Mouse (Mus musculus) layer of hippocampus, adult 11-12 months (tissue): Measurements from ENCODE around the gene Ampd3.

Experiments used
- DNase-seq: peaks from one replicate; pipeline ENCODE4 v3.0.0; 2022; ENCODE audit warnings: low spot score

The Ampd3 gene

DNA sequence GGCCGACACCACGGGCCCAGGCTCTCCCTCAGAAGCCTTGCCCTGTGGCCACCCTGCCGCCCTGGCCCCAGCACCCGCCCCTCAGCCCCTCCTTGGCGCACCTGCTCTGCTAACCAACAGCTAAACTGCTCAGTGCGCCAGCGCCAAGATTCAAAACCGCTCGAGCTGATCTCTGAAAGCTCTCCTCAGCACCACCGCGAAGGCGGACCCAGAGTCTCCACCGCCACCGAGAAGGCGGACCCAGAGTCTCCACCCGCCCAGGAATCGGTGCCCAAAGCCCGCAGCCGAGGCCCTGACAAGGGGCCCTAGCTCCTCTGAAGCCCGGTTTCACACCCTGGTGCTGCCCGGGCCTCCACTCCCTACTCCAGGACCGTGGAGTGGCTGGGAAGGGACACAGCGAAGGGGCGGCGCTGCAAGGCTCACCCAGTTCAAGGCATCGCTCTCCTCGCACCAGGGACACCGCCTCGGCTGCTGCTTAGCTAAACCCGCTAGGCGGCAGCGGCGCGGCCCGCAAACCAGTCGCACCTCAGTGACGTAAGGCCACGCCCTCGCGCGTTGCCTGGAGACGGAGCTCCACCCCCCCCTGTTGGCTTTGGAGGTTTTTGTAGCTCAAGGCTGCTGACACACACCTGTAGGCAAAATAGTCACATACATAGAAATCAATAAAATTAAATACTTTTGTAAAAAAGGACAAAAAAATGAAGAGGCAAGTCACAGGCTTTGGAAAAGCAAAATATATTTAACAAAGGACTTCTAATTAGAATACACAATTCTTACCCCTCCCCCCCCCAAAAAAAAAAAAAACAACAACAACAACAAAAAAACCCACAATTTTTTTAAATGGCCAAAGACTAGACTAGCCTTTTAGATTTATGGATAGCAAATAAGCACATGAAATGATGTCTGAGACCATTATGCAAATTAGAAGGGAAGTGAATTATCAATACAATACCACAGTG, 76.2 kb downstream of the Ampd3 start, which contains the start of gene Rnf141:
Rnf141 (minus strand) TSS at position 542 of the 959 bp plus-strand sequence.
- DNase-seq: peak; percentile 93

DNA sequence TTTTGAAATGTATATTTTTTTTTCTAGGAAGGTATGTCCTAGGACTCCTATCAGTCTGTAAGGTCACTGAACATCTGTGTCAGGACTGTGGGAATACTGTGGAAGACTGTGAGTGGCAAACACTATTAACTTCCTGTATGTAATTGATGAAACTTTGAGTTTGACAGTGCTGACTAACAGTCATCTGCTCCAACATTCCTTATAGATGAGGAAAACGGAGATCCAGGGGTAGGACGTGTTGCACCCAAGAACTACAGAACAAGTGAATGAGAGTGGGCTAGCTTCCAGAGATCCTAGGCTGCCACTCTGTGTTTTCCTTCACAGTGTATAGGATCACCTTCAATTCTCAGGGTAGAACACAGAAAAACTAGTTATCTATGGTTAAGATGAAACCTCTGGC, 79.3 kb downstream of the Ampd3 start:
- DNase-seq: no peak

DNA sequence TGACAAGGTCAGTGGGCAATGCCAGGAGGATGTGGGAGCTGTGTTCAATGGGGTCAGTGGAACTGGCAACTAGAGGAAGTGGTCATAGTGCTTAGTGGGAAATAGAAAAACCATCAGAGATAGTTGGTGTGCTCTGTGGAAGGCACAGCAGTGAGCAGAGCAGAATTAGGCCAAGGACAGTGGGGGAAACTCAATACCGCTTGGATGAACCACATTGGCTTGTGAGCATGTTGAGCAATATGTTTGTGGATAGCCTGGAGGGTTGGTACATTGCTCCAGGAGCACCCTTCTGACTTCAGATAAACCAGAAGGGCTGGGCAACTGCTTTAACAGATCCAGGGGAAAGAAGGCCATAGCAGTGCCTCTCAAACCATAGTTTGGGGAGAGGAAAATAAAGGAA, 80.4 kb downstream of the Ampd3 start:
- no peak for DNase-seq

DNA sequence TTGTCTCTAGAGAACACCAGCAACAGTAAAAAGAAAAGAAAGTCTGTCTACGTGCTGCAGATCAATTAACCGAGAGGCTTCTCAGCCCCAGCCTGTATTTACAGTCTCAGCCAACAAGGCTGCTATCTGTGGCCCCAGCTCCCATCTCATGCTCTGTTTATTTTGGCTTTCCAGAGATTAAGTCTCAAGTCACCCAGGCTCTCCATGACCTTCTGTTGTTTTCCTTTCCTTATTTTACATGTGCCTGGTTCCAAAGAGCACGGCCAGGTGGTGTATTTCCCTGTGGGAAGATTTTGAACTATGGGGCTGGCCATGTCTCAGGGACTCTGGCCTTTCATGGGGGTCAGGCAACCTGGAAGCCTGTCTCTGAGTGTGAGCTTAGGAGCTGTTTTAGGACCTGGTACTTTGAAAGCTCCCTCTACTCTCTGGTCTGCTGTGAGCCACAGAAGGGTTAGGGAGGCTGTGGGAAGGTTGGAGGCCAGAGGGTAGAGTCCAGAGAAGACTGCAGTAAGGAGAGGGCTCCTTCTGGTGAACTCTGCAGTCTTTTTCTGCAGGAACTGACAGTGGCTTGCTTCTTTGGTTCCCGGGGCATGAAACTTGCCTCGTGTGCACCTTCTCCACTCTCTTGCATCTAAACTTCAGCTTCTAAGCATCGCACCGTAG, 83.7 kb downstream of the Ampd3 start:
- DNase-seq: no peak

DNA sequence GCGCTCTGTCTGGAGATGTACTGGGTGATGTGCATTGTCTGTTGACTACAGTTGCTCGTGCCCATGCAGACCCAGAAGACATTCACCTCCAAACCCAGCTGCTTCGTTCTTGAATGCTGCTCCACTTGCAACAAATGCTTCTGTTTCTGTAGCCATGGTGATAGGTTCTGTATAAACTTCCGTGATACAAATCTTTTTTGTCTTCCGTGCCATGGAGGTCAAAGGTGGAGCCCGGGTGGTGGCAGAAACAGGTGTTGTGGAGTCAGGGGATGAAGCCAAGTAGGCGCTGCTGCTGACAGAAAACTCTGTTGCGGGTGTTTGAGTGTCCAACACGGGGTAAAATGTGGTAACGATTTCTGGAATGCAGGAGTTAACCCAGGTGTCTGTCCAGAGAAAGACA, 85.6 kb downstream of the Ampd3 start:
- no peak for DNase-seq

DNA sequence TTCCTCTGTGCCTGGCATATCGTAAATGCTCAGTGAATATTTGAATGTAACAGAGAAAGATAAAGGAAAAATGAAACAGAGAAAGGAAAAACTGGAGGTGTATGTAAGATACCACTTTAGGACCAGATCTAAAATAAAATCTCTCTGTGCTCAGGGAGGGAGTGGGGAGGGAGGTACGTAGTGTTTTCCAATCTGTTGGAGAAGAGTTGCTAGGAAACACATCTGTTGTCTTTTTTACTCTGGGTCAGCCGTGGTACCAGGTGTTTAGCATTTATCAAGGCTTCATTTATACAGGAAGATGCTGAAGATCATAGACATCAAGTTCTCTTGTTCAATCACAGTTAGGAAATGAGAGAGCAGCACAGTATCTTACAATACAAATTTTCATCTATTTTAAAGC, 86.5 kb downstream of the Ampd3 start:
- peak; percentile 43 for DNase-seq

DNA sequence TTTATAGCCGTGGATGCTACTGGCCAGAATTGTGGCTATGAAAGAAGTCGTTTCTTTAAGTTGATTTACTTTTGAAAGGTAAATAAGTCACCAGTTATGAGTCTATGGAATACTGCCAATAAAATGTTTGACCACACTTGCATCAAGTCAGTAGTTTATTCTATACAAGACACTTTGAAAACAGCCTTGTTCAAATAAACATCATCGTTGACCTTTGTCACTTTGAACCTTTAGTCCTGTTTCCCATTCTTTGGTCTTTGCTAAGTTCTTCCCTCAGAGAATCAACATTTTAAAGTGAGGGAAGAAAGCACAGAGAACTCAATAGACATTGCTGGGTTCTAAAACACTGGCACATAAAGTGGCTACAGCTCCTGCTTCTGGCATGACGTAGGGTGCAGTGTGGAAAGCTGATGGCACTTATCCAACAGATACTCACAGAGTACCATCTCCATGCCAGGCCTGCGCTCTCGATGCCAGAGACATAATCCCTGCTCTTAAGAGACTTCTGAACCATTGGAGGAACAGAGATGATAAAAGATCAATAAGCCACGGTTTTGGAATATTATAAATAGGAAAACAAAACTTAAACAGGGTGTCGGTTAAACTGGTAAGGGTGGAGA, 87.0 kb downstream of the Ampd3 start:
- DNase-seq: peak; percentile 34

DNA sequence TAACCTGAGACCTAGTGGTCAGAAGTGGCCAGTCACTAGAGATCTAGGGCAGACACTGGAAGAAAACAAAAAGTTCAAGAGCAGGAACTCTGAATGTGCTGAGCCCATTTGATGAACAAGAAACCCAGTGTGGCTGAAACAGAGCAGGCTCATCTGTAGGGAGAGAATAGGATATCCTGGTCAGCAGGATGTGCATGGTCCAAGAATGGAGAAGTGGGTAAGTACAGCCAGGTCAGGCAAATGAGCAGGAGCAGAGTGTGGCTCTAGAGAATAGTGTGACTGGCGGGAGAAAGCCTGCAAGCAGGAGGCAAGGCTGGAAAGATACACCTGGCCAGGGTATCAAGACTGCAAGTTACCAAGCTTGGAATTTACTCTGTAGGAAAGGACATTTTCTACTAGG, 87.6 kb downstream of the Ampd3 start:
- no peak for DNase-seq

DNA sequence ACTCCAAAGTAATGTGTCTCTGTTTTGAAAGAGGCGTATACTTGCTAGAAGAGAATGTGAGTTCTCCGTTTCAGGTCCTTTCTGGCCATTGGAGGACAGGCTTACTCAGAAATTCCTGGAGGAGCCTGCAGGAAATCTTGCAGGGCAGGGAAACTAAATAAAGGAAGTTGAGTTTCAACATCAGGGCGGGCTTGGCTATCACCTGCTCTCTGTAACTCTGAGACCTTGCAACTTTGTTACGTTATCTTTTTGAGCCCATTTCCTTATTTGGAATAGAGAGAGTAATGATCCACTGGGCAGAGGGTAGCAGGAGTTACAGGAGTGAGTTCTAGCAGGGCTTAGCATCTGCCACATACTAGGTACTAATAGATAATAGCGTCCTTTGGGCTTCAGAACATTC, 92.1 kb downstream of the Ampd3 start:
- DNase-seq: no peak
